Mouse (Mus musculus): ENCODE measurements around the gene Prpsap1.
"Not testable (repeated sequence)": the region's sequence is repeated elsewhere in the genome, so short reads cannot be mapped to it uniquely, and the experiment has no call there.

The Prpsap1 gene

GRCm38 (mm10) chr11:116515330-116516020, 21.5 kb upstream of the Prpsap1 start:
- DNase-seq (ENCODE audit: low spot score in 2 of 2): no peak

GRCm38 (mm10) chr11:116513531-116514038, 19.6 kb upstream of the Prpsap1 start:
- DNase-seq (ENCODE audit: low spot score in 2 of 2): no peak

GRCm38 (mm10) chr11:116512987-116513386, 19.0 kb upstream of the Prpsap1 start:
- DNase-seq (ENCODE audit: low spot score in 2 of 2): peak in 1 of 2 experiments; percentile 18

DNA sequence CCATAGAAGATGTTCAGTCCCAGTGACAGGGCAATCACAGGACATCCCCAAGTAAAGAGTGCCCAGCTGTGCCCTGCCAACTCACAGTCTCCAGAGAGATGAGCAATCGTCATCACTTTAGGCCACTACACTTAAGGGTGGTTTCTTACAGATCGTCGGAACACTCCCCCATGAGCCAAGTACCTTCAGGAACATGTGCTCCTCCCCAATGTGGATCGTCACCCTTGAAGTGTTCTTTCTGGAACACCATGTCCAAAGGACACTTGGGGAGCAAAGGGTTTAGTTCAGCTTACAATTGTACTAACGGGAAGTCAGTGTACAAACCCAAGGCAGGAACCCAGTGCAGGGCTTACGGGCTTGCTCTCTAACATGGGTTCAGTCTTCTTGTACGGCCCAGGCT, 18.2 kb upstream of the Prpsap1 start:
- DNase-seq (ENCODE audit: low spot score in 2 of 2): no peak

DNA sequence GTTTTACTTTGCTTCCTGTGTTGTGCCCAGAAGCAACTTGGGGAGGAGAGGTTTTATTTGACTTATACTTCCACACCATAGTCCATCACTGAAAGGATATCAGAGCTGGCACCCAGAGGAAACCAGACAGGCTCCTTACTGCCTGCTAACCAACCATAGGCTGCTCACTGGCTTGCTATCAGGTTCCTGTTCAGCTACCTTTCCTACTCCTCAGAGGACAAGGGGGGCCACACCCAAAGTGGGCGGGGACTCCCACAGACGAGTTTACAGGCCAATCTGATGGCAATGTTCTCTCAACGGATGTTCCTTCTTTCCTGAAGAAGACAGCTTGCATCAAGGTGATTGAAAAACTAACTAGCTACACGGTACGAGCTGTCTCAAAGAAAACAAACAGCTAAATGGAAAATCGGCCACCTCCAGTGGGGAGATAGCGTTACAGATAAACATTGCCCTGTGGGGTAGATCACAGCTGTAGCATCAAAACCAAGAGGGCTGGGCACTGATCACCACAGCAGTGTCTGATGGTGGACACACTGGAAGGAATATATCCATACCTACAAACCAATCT, 17.4 kb upstream of the Prpsap1 start:
- DNase-seq (ENCODE audit: low spot score in 2 of 2): no peak

GRCm38 (mm10) chr11:116508689-116509088, 14.7 kb upstream of the Prpsap1 start:
- no peak for DNase-seq (ENCODE audit: low spot score in 2 of 2)

DNA sequence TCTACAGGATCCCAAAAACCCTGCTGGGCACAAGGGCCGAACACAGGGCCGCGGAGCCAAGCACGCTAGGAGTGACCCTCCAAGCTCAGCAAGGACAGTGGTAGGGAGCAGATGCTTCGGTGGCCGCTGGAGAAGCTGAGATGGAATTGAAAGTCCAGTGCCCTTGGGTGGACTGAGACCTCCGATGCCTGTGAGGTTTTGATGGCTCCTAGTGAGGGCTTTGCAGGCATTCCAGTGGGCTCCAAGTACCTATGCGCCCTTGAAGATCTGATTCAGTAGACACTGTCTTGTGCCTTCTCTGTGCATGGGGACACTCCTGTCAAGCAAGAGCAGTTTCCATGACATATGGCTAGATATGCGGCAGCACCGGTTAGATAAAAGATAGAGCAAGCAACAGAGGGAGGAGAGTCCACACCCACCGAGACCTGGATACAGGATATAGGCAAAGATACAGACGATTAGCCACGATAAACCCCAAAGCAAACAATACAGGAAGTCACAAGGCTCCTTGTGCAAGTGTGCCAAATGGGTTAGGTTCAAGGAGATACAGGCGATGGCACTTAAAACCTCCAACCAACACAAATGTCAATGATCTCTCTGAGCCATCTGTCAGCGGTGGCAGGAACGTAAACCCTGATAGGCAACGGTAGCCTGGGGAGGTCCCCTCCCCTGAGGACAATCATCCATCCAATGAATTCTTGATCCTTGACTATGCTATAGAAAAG, 12.3 kb upstream of the Prpsap1 start:
- no peak for DNase-seq (ENCODE audit: low spot score in 2 of 2)

DNA sequence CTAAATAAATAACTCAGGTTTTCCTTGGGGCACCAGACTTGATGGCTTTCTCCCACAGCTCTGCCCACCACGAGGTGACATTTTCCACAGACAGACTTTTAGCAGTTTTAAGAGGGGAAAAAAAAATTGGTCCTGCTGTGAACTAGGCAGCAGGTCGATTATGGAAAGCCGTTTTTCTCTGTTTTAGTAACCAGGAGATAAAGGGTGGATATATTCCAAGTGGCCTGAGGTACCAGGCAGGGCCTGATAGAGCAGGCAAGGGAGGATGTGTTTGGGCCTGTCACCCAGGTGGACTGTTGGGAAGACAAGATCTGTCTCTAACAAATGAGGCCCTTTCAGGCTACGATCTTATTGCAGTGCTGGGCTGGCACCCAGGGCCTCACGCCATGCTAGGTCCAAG, 11.6 kb upstream of the Prpsap1 start:
- no peak for DNase-seq (ENCODE audit: low spot score in 2 of 2)

DNA sequence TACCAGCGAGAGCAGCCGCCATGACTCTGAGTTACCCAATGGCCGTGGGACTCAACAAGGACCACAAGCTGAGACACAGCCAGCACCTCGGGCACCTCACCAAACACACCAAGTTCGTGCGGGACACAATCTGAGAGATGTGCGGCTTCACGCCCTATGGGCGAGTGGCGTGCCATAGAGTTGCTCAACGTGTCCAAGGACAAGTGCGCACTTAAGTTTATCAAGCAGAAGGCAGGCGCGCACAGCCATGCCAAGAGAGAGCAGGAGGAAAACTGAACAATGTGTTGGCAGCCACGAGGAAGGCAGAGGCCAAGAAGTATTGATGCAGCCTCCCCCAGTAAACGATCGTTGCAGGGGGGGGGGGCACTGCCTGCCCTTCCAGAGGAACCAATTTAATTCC, 10.5 kb upstream of the Prpsap1 start:
- DNase-seq (ENCODE audit: low spot score in 2 of 2): no peak

DNA sequence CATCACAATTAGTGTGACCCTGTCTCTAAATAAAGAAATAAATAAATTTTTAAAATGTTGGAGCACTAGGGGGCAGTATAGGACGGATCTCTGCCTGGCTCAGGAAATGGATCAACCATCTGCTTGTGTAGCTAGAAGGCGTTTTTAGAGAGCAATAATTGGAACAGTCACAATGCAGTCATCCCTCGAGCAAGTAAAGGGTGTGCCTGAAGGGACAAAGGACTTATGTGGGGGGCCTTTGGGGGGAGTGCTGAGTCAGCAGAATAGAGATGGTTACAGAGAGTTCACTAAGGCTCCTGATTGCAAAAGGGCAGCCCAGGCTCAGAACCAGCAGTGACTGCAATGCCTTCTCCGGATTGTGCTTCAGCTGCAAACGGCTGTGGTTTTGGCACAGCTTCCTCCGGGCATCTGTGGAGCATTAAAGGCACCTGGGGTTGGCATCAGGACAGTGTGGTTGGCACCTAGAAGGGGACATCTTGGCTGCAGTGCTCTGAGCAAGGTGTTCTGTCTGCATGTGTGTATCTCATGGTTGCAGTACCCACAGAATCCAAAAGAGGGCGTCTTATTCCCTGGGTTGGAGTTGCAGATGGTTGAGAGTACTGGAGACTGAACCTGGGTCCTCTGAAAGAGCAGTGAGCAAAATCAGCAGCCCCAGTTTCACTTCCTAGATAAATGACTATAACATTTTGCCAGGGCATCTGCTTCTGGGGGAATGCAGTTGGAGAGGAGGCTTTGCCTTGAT, 7.2 kb upstream of the Prpsap1 start:
- DNase-seq (ENCODE audit: low spot score in 2 of 2): peak; percentile 29 to 35

GRCm38 (mm10) chr11:116499018-116499417, 5.0 kb upstream of the Prpsap1 start:
- DNase-seq (ENCODE audit: low spot score in 2 of 2): no peak

GRCm38 (mm10) chr11:116498596-116498995, 4.6 kb upstream of the Prpsap1 start:
- DNase-seq (ENCODE audit: low spot score in 2 of 2): no peak

DNA sequence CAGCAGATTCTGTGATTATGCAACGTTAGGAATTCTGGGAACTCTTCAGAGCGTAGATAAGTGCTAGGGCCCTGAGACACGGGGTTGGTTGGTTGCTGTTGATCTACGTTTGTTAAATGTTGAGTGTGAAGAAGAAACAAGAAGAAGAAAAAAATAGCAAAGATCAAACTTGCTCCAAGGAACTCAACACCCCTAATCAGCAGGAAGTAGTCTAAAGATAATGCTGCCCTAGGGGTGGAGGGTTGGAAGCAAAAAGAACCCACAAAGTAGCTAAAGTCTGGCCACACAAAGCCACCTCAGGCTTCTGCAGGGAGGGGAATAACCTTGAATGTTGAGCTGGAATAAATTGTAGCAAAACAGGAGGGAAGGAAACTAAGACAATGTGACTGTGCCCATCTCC, 3.3 kb upstream of the Prpsap1 start:
- DNase-seq (ENCODE audit: low spot score in 2 of 2): no peak

- DNase-seq (ENCODE audit: low spot score in 2 of 2): peak; percentile 76 to 78
Observed at GRCm38 (mm10) chr11:116494474-116495174, 622 bp upstream of the Prpsap1 start.

GRCm38 (mm10) chr11:116493191-116493590, 811 bp downstream of the Prpsap1 start:
- DNase-seq (ENCODE audit: low spot score in 2 of 2): no peak

DNA sequence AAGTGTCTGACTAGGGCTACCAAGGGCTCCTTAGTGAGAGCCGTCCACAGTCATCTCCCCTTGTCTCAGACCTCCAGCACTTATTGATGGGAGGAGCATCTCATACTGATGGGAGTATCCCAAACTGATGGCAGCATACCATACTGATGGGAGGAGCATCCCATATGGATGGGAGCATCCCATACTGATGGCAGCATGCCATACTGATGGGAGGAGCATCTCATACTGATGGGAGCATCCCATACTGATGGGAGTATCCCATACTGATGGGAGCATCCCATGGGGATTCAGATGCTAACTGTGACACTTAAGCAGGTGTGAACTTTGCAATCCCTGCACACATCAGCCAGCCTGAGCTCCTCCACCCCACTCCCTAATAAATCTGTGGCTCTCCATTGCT, 1.5 kb downstream of the Prpsap1 start:
- not testable (repeated sequence) for DNase-seq (ENCODE audit: low spot score in 2 of 2)

DNA sequence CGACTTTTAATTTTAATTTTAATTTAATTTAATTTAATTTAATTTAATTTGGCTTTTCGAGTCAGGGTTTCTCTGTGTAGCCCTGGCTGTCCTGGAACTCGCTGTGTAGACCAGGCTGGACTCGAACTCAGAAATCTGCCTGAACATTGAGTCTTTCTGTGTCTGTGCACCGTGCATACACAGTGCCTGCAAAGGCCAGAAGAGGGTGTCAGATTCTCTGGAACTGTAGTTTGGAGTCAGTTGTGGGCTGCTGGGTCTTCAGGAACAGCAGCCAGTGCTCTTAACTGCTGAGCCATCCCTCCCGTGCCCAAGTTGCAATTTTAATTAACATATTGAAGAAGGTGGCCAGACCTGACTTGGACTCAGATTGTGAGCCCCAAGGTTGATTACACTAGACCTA, 2.7 kb downstream of the Prpsap1 start:
- no peak for DNase-seq (ENCODE audit: low spot score in 2 of 2)

GRCm38 (mm10) chr11:116490232-116491107, 3.5 kb downstream of the Prpsap1 start:
- DNase-seq (ENCODE audit: low spot score in 2 of 2): peak; percentile 87 to 88

DNA sequence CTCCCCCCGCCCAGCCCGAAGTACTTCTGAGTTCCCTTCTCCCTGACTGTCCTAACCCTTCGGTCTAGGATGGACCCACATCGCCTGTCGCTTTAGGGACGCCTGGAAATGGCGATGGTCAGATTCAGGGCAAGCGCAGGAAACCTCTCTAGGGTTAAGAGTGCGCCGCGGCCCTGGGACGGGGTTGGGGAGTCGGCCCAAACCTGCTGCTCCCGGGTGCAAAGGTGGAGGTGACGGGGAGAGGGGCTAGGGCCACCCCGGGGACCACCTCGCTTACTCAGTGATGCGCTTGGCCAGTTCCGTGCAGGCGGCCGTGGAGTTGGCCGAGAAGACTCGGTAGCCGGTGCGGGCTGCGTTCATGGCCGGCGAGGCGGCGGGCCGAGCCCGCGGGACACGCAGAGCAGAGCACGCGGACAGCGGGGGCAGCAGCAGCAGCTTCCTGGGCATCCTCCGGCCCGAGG, 4.2 kb downstream of the Prpsap1 start:
- no peak for DNase-seq (ENCODE audit: low spot score in 2 of 2)

DNA sequence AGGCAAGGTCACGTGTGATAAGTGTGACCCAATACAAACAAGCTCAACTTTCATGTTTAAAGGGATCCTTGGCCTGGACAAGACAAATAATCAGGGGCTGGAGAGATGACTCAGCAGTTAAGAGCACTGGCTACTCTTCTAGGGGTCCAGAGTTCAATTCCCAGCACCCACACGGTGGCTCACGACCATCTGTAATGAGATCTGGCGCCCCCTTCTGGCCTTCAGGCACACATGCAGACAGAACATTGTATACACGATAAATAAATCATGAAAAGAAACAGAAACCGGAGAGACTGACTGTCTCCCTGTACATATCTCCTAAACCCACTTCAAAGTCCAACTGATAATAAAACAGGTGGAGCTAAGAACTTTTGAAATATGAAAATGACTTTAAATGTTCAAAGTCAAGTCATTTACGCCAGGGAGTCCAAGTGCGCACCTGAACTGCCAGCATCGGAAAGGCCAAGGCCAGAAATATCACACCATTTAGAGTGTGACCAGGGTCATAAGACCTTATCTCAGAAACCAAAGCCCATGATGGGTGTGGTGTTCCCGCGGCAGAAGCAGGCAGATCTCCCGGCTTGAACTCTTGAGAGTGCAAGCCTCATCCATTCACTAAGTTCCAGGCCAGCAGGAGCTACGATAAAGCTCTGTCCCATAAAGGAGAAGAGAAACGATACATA, 5.2 kb downstream of the Prpsap1 start:
- no peak for DNase-seq (ENCODE audit: low spot score in 2 of 2)
